Mouse (Mus musculus) midbrain, embryonic 13.5 days (tissue): ENCODE data around the gene Odf3b. TPM values are rescaled to one million over a fixed set of nuclear protein-coding genes. Genes with fewer than 3 reads are reported as not detected.

Source experiments
- ATAC-seq: fragments of 200-750 bp; cut with Nextera tagmentation; 2 replicates; pipeline ENCODE4 v1.8.0; 2017; ENCODE audit warnings: mild to moderate bottlenecking, moderate TSS enrichment, moderate library complexity
- H3K27ac ChIP-seq: fragments of 300-500 bp; sonication (generic); 2 replicates; pipeline ENCODE4 v1.5.1; 2015; ENCODE audit warnings: inconsistent platforms, mild to moderate bottlenecking, moderate library complexity
- H3K27me3 ChIP-seq: fragments of 300-500 bp; sonication (generic); 2 replicates; pipeline ENCODE4 v1.6.1; 2015; ENCODE audit warnings: mild to moderate bottlenecking, inconsistent platforms
- H3K36me3 ChIP-seq: fragments of 300-500 bp; sonication (generic); 2 replicates; pipeline ENCODE4 v1.6.1; 2015; ENCODE audit warnings: mild to moderate bottlenecking, inconsistent platforms
- H3K4me1 ChIP-seq: fragments of 300-500 bp; sonication (generic); replicated peaks from 2 replicates; pipeline ENCODE4 v1.6.1; 2015; ENCODE audit warnings: inconsistent platforms
- H3K4me2 ChIP-seq: fragments of 300-500 bp; sonication (generic); replicated peaks from 2 replicates; pipeline ENCODE4 v1.6.1; 2015; ENCODE audit warnings: moderate library complexity, mild to moderate bottlenecking, inconsistent platforms
- H3K4me3 ChIP-seq: fragments of 300-500 bp; sonication (generic); replicated peaks from 2 replicates; pipeline ENCODE4 v1.5.1; 2015; ENCODE audit warnings: mild to moderate bottlenecking, inconsistent platforms
- H3K9ac ChIP-seq: fragments of 300-500 bp; sonication (generic); replicated peaks from 2 replicates; pipeline ENCODE4 v1.6.1; 2015; ENCODE audit warnings: mild to moderate bottlenecking, inconsistent platforms
- H3K9me3 ChIP-seq: fragments of 300-500 bp; sonication (generic); 2 replicates; pipeline ENCODE4 v1.6.1; 2016; ENCODE audit warnings: mild to moderate bottlenecking, inconsistent platforms
- WGBS: fragments of 180-500 bp; shearing (Covaris S2); methylation state at CpG from one replicate; pipeline ENCODE4 v1.1.7; 2015; 5-methylcytosine and 5-hydroxymethylcytosine counted together
- polyA plus RNA-seq: library from polyadenylated mRNA; unstranded; fragments of >200 nt; fragmentation: Nextera tagmentation; extraction: Ambion mirVana; gene quantifications from 2 replicates; pipeline ENCODE4 v1.2.1, GENCODE M21; 2015

The Odf3b gene
- polyA plus RNA-seq, 1 experiment from 2014 or later = 1.3 TPM

- Histone ChIP-seq H3K36me3 (peaks cover 40% of the 10 kb centered on the region), H3K4me2 (peak within 1 kb of the TSS; percentile 71), H3K27me3 (peaks cover 30% of the 10 kb centered on the region), H3K27ac (peak within 1 kb of the TSS; percentile 95), H3K9ac (peak within 1 kb of the TSS; percentile 86), H3K4me1 (peaks cover 31% of the 10 kb centered on the region), H3K4me3 (peak within 1 kb of the TSS; percentile 64), H3K9me3 (no peaks in the 10 kb centered on the region)
- WGBS = under 1% methylated on average over 42 of the region's 42 CpGs
- ATAC-seq = peak; percentile 89
Observed at GRCm38 (mm10) chr15:89373762-89374248, 5.3 kb downstream of the Odf3b start, which contains the start of gene Sco2. Gene Sco2 (minus strand): TSS chr15:89373846.

- Histone ChIP-seq H3K4me3 (peak overlapping the region; percentile 64), H3K27me3 (peaks cover 24% of the 10 kb centered on the region), H3K27ac (peak overlapping the region; percentile 95), H3K4me1 (peaks cover 25% of the 10 kb centered on the region), H3K9me3 (no peaks in the 10 kb centered on the region), H3K4me2 (peak overlapping the region; percentile 71), H3K9ac (peak overlapping the region; percentile 86), H3K36me3 (peaks cover 46% of the 10 kb centered on the region)
- 2% methylated on average over 35 of the region's 35 CpGs for WGBS
- ATAC-seq = peak; percentile 85
Observed at GRCm38 (mm10) chr15:89373027-89373761, 5.9 kb downstream of the Odf3b start.

GRCm38 (mm10) chr15:89372536-89372935, 6.5 kb downstream of the Odf3b start:
- H3K9ac ChIP-seq = peak overlapping the region; percentile 86; the same call in 1 of the 2 replicates
- 0 out of 2 replicates have a peak overlapping the region, but pooled peaks have one; percentile 95 for H3K27ac ChIP-seq
- H3K4me1 ChIP-seq = peaks cover 24% of the 10 kb centered on the region
- 84% methylated on average over 7 of the region's 7 CpGs for WGBS
- H3K4me3 ChIP-seq = peak overlapping the region; percentile 64
- H3K36me3 ChIP-seq = peaks cover 53% of the 10 kb centered on the region
- no peak for ATAC-seq
- no peaks in the 10 kb centered on the region for H3K9me3 ChIP-seq
- H3K4me2 ChIP-seq = peak overlapping the region; percentile 71
- H3K27me3 ChIP-seq = peaks cover 18% of the 10 kb centered on the region

GRCm38 (mm10) chr15:89372068-89372467, 7.0 kb downstream of the Odf3b start:
- Histone ChIP-seq H3K36me3 (peaks cover 57% of the 10 kb centered on the region), H3K27ac (no peak overlapping the region), H3K4me1 (peaks cover 20% of the 10 kb centered on the region), H3K4me2 (no peak overlapping the region), H3K27me3 (peaks cover 13% of the 10 kb centered on the region), H3K4me3 (no peak overlapping the region), H3K9ac (no peak overlapping the region), H3K9me3 (no peaks in the 10 kb centered on the region)
- no peak for ATAC-seq
- WGBS = 91% methylated on average over 13 of the region's 13 CpGs

- 95% methylated on average over 4 of the region's 4 CpGs for WGBS
- H3K27me3 ChIP-seq = no peaks in the 10 kb centered on the region
- no peak overlapping the region for H3K4me2 ChIP-seq
- no peaks in the 10 kb centered on the region for H3K4me1 ChIP-seq
- peaks cover 100% of the 10 kb centered on the region for H3K36me3 ChIP-seq
- H3K27ac ChIP-seq = no peak overlapping the region
- H3K4me3 ChIP-seq = no peak overlapping the region
- no peak overlapping the region for H3K9ac ChIP-seq
- no peaks in the 10 kb centered on the region for H3K9me3 ChIP-seq
- no peak for ATAC-seq
Observed at GRCm38 (mm10) chr15:89365141-89365551, 13.9 kb downstream of the Odf3b start.

GRCm38 (mm10) chr15:89363051-89363450, 16.0 kb downstream of the Odf3b start:
- H3K4me2 ChIP-seq = no peak overlapping the region
- no peak overlapping the region for H3K27ac ChIP-seq
- peaks cover 87% of the 10 kb centered on the region for H3K36me3 ChIP-seq
- no peak overlapping the region for H3K4me3 ChIP-seq
- ATAC-seq = no peak
- WGBS = 97% methylated on average over 7 of the region's 7 CpGs
- no peaks in the 10 kb centered on the region for H3K9me3 ChIP-seq
- no peak overlapping the region for H3K9ac ChIP-seq
- peaks cover 10% of the 10 kb centered on the region for H3K4me1 ChIP-seq
- H3K27me3 ChIP-seq = no peaks in the 10 kb centered on the region

GRCm38 (mm10) chr15:89358784-89359183, 20.3 kb downstream of the Odf3b start:
- Histone ChIP-seq H3K27ac (no peak overlapping the region), H3K4me3 (no peak overlapping the region), H3K9ac (no peak overlapping the region), H3K9me3 (no peaks in the 10 kb centered on the region), H3K4me2 (no peak overlapping the region), H3K4me1 (peaks cover 41% of the 10 kb centered on the region), H3K36me3 (peaks cover 46% of the 10 kb centered on the region), H3K27me3 (no peaks in the 10 kb centered on the region)
- ATAC-seq = no peak
- 95% methylated on average over 3 of the region's 3 CpGs for WGBS

- H3K4me3 ChIP-seq = peak overlapping the region; percentile 66
- H3K27me3 ChIP-seq = no peaks in the 10 kb centered on the region
- H3K4me2 ChIP-seq = peak overlapping the region; percentile 80
- peak; percentile 5; the same call in 1 of the 2 replicates for ATAC-seq
- H3K9ac ChIP-seq = peak overlapping the region; percentile 82
- under 1% methylated on average over 15 of the region's 15 CpGs for WGBS
- peaks cover 43% of the 10 kb centered on the region for H3K4me1 ChIP-seq
- peak overlapping the region; percentile 75; the same call in 1 of the 2 replicates for H3K27ac ChIP-seq
- H3K9me3 ChIP-seq = no peaks in the 10 kb centered on the region
- peaks cover 46% of the 10 kb centered on the region for H3K36me3 ChIP-seq
Observed at GRCm38 (mm10) chr15:89356372-89356771, 22.7 kb downstream of the Odf3b start.

GRCm38 (mm10) chr15:89355241-89356187, 23.6 kb downstream of the Odf3b start, which contains the start of the genes Lmf2 and Ncaph2:
Gene Lmf2 (minus strand): TSS chr15:89355659.
Gene Ncaph2 (plus strand): TSS chr15:89355719.
- Histone ChIP-seq H3K27ac (peak within 1 kb of the TSS; percentile 75), H3K4me3 (peak within 1 kb of the TSS; percentile 66), H3K27me3 (no peaks in the 10 kb centered on the region), H3K9ac (peak within 1 kb of the TSS; percentile 82), H3K4me2 (peak within 1 kb of the TSS; percentile 80), H3K9me3 (no peaks in the 10 kb centered on the region), H3K4me1 (peaks cover 43% of the 10 kb centered on the region), H3K36me3 (peaks cover 46% of the 10 kb centered on the region)
- peak; percentile 91 for ATAC-seq
- WGBS = under 1% methylated on average over 64 of the region's 64 CpGs

- peaks cover 43% of the 10 kb centered on the region for H3K36me3 ChIP-seq
- peak overlapping the region; percentile 82 for H3K9ac ChIP-seq
- ATAC-seq = no peak
- H3K4me1 ChIP-seq = peaks cover 41% of the 10 kb centered on the region
- no peak overlapping the region for H3K27ac ChIP-seq
- H3K4me2 ChIP-seq = peak overlapping the region; percentile 80
- no peaks in the 10 kb centered on the region for H3K9me3 ChIP-seq
- H3K4me3 ChIP-seq = peak overlapping the region; percentile 66
- no peaks in the 10 kb centered on the region for H3K27me3 ChIP-seq
- 88% methylated on average over 7 of the region's 7 CpGs for WGBS
Observed at GRCm38 (mm10) chr15:89354455-89354854, 24.6 kb downstream of the Odf3b start.

- H3K4me2 ChIP-seq = no peak overlapping the region
- H3K27me3 ChIP-seq = no peaks in the 10 kb centered on the region
- peaks cover 42% of the 10 kb centered on the region for H3K36me3 ChIP-seq
- peak overlapping the region; percentile 66; the same call in 1 of the 2 replicates for H3K4me3 ChIP-seq
- ATAC-seq = no peak
- WGBS = 92% methylated on average over 16 of the region's 16 CpGs
- H3K4me1 ChIP-seq = peaks cover 40% of the 10 kb centered on the region
- no peaks in the 10 kb centered on the region for H3K9me3 ChIP-seq
- H3K27ac ChIP-seq = no peak overlapping the region
- peak overlapping the region; percentile 82; the same call in 1 of the 2 replicates for H3K9ac ChIP-seq
Observed at GRCm38 (mm10) chr15:89353837-89354236, 25.2 kb downstream of the Odf3b start.
